Mouse (Mus musculus): ENCODE data around the gene Iffo2.

Iffo2 gene

DNA sequence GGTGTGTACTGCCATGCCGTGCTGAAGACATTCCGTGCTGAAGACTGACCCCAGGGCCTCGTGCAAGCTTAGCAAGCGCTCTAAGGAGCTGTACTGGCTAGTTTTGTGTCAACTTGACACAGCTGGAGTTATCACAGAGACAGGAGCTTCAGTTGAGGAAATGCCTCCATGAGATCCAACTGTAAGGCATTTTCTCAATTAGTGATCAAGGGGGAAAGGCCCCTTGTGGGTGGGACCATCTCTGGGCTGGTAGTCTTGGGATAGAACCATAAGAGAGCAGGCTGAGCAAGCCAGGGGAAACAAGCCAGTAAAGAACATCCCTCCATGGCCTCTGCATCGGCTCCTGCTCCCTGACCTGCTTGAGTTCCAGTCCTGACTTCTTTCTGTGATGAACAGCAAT lies at the start of gene Iffo2:
TSS of gene Iffo2 (plus strand) at position 301 of the 400 bp plus-strand sequence.
- 90% methylated on average over 5 of the region's 5 CpGs for WGBS

DNA sequence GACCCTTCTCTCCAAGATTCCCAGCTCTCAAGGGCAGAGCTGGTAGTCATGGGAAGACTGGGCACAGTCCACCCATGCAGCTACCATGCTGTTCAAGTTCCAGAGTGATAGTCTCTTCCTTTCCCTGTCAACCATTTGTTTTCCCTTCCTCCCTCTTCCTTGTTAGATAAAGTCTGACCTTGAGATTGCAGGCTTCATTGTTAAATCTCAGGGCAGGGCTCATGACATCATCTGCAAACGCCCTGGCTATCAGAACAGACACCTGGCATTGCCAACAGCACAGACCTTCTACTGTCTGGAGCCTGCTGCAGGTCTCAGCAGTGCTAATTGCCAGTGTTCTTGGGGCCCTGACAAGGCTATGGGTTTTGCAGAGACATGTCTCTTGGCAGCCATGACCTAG lies 48.9 kb upstream of the Iffo2 start:
- WGBS, result 74% methylated on average over 1 of the region's 1 CpGs

- WGBS, result 83% methylated on average over 8 of the region's 8 CpGs
Observed at GRCm38 (mm10) chr4:139483461-139484105, 46.8 kb upstream of the Iffo2 start.

- WGBS, result 68% methylated on average over 7 of the region's 7 CpGs
Observed at GRCm38 (mm10) chr4:139484496-139484895, 45.9 kb upstream of the Iffo2 start.

GRCm38 (mm10) chr4:139487085-139487484 lies 43.3 kb upstream of the Iffo2 start:
- 55% methylated on average over 10 of the region's 10 CpGs for WGBS

DNA sequence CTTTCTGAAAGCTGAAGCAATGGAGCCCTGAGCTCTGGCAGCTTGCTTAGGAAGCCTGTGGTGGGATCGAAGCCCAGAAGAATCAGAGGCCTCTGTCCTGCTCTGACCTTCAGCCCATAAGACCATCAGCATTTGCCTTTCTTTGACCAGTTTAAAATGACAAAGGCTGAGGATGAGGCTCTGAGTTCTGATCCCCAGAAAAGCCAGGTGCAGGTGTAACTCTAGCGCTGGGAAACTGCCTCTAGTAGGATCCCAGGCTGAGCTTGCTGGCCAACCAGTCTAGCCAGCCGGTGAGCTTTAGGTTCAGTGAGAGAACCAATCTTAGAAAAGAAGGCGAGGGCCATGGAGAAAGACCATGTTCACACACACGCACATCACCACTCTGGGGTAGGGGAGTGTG lies 42.0 kb upstream of the Iffo2 start:
- WGBS, result 94% methylated on average over 5 of the region's 5 CpGs

DNA sequence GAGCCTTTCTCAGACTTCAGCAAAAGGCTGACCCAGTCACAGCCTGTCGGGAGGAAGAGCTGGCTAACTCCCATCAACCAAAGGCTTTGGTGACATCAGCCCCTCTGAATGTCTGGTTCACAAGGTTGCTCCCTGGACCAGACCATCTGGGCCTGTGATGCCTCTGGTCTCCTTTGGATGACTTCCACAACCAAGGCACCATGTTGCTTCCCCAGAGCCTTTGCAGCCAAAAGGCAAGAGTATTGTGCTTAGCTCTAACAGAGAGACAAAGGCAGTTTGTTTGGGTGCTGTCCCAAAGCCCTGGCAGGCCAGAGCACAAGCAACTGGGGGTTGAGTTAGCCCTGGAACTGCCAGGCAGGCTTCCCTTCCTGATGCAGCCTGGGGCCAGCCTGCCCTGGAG lies 40.4 kb upstream of the Iffo2 start:
- WGBS, result 69% methylated on average over 1 of the region's 1 CpGs

DNA sequence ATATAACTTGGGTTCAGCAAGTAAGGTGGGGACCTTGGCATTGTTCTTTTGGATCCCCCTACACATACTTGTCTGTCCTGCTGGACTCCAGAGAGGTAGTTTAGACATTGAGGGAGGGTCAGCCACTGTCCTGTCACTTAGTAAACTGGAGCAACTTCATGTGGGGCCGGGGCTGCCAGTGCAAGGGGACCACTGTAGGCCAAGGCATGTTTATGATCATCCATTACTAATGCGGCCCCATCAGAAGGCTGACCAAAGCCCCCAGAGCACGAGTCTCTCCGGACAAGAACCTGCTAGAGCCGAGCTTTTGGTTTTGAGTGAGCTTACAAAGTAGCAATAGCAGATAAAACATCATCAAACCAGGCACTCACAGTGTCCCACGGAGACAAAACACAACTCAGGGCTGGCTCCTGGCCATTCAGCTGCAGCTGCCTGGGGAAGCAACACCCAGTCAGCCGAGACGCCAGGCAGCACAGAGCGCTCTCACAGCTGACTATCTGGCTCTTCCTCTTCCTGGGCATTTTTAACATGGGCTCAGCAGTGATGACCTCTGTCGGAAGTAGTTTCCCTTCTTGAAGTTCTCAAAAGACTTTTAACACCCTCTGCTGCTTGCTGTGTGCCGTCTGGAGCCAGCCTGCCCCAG lies 39.8 kb upstream of the Iffo2 start:
- WGBS, result 42% methylated on average over 11 of the region's 11 CpGs

DNA sequence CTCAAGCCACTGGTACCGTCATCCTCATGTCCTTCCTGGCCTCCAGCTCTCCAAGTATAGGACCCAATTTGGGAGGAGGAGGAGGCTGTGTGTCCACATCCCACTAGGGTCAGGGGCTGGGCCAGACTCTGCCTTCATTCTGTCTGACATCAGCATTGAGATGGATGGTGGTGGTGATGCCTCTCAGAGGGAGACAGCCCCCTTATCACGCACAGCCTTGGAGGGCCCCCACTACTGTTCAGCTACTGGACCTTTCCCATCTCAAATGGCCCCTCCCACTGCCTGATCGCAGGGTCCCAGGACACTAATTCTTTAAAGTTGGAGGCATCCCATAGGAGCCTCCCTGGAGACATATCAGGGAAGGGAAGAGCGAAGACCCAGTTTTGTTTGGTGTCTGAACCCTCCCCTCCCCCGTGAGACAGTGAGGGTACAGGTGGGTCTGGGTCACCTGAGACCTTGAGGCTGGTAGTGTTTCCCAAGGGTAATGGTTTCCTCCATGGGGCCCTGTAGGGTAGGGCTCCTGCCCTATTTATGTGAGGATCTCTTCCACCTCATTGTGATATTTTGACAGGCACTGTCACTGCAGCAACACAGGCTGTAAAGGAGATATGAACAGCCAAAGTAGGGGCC lies 38.7 kb upstream of the Iffo2 start:
- 89% methylated on average over 5 of the region's 5 CpGs for WGBS

DNA sequence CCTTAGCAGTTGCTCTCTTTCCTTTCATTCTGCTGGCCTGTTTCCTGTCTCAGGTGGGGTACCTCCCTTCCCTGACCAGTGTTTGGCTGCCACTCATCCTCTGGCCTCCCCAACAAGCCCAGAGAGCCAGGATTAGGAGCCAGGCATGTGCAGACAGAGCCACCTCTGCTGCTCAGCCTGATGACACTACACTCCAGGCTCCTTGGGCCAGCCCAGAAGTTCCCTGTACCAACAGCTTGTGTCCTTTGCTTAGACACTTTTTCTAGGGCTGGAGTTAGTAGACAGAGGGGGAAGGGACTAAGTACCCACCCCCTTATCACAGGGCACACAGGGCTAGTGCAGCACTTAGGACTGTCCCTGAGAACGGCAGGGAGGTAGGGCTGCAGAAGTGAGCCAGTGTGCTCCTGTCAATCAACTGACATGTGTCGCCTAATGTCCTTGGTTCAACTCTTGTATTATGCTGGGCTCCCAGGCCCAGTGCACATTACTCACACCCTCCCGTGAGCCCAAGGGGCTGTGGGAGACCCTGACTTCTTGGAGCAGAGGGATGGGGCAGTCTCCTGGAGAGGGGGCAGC lies 38.0 kb upstream of the Iffo2 start:
- WGBS, result 70% methylated on average over 3 of the region's 3 CpGs

GRCm38 (mm10) chr4:139493227-139494025 lies 36.9 kb upstream of the Iffo2 start:
- 63% methylated on average over 9 of the region's 9 CpGs for WGBS

DNA sequence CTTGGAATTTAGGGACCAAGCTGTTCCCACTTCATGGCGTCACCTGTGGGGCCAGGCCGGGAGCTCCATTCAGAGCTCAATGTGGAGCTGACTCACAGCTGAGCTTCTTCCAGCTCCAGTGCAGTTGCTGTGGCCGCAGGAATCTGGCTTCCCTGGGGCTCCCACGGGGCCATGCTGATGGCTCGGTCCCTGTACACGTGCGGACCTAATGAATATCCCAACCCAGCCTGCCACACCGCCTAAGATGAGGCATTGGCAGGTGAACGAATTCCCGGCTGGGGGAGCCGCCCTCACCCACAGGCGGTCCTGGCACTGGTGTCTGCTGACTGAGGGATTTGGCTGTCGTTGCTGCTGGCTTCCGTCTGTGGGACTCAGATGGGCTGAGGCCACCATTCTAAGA lies 29.5 kb upstream of the Iffo2 start:
- WGBS, result 42% methylated on average over 14 of the region's 14 CpGs

- 85% methylated on average over 6 of the region's 6 CpGs for WGBS
Observed at GRCm38 (mm10) chr4:139501702-139502101, 28.6 kb upstream of the Iffo2 start.

DNA sequence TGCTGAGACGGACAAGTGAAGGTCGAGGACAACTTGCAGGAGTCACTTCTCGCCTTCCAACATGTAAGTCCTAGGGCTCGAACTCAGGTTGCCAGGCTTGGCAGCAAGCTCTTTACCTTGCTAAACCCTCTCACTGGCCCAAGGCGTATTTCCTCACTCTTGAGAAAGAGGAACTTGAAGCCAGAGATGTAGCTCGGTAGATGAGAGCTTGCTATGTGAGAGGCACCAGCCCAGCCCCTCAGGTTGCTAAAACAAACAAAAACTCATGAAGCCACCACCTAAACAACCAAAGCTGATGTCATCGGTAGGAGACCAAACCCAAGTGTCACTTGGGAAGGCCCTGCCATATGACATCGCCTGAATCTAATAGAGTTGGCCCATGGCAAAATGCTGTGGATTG lies 26.4 kb upstream of the Iffo2 start:
- 90% methylated on average over 8 of the region's 8 CpGs for WGBS

DNA sequence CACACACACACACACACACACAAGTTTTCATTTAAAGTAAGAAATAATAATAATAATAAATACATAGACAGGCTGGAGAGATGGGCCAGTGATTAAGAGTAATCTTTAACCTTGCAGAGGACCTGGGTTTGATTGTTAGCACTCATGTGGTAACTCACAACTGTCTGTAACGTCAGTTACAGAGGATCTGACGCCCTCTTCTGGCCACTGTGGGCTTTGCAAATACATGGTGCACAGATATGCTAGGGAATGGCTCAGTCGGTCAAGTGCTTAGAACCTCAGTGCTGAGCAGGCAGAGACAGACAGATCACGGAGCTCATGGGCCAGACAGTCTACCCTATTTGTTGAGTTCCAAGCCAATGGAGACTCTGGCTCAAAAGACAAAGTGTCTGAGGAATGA lies 24.6 kb upstream of the Iffo2 start:
- 79% methylated on average over 4 of the region's 4 CpGs for WGBS

- WGBS, result 92% methylated on average over 11 of the region's 11 CpGs
Observed at GRCm38 (mm10) chr4:139506727-139507126, 23.6 kb upstream of the Iffo2 start.

DNA sequence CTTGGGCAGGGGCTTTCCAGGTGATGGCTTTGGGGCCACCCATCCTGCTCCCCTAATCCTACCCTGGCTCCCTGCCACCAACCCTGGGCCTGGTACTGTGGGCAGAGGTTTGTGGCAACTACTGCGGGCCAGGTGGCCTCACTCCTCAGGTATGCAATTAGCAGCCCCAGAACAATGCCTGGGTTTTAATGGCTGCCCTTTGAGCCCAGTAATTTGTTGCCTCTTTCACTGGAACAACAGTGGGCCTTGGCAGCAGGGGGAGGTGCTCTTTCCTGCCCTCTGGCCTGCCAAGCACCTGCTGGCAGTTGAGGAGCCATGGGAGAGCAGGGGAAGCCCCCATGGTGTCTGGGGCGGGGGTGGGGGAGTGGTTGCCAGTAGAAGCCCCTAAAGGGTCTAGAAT lies 21.3 kb upstream of the Iffo2 start:
- 77% methylated on average over 2 of the region's 2 CpGs for WGBS

DNA sequence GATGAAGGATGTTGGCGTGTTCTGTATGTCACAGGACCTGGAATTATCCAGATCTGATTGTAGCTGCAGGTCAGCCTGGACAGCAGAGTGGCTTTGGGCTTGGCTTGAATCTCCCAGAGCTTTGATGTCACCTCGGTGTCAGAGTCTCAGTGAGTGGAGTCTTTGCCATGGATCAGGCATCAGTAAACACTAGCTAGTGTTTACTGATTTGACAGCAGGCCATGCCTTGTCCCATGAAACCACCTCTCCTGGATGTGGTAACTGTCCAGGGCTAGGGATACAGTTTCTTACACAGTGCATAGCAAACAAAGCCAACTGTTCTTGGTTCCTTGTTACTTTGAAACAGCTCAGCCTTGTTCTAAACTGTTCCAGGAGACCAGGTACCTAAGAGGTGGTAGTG lies 18.8 kb upstream of the Iffo2 start:
- WGBS, result 94% methylated on average over 2 of the region's 2 CpGs

DNA sequence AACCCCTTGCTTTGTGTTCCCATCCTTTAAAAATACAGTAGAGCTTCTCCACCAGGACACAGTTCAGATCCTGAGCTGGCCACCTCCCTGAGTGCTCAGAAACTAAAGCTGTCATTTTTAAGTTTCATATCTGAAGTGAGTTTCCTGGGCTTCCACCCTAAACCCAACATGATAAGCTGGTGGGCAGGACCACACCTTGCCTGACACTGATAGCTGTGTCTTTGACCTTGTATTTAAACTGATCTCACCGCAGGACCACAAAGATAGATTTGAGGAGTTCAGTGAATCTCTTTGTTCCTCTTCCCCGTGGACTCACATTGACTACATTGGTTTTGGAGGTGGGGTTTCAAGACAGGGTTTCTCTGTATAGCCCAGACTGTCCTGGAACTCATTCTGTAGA lies 17.4 kb upstream of the Iffo2 start:
- 91% methylated on average over 2 of the region's 2 CpGs for WGBS

GRCm38 (mm10) chr4:139519221-139519620 lies 11.1 kb upstream of the Iffo2 start:
- WGBS, result 87% methylated on average over 6 of the region's 6 CpGs

DNA sequence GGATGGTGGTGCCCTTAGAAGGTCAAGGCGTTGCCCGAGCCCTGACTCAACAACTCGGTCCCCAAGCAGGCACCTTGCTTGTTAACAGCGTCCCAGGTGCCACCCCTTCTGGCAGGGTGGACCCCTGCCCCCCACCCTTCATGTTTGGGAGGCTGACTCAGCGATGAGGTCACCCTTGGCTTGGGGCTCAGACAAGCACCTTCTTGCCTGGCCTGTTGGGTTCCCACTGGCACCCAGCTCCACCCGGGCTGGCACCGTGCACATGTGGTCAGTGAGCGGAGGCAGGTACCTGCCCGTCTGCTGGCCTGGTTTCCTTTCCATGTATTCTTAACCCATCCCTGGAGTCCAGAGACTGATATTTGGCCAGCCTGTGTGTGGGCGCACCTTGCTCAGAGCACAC lies 8.4 kb upstream of the Iffo2 start:
- WGBS, result 91% methylated on average over 10 of the region's 10 CpGs

- WGBS, result 57% methylated on average over 12 of the region's 12 CpGs
Observed at GRCm38 (mm10) chr4:139526475-139526874, 3.9 kb upstream of the Iffo2 start.

Measured in cerebral cortex, adult 2 months (tissue).